Mouse (Mus musculus): Measurements from ENCODE around the gene Plscr4. TPM values are rescaled to one million over a fixed set of nuclear protein-coding genes. Genes with fewer than 3 reads are reported as not detected.

The Plscr4 gene
- polyA plus RNA-seq, 1 experiment from 2014 or later, result 2.7 TPM

DNA sequence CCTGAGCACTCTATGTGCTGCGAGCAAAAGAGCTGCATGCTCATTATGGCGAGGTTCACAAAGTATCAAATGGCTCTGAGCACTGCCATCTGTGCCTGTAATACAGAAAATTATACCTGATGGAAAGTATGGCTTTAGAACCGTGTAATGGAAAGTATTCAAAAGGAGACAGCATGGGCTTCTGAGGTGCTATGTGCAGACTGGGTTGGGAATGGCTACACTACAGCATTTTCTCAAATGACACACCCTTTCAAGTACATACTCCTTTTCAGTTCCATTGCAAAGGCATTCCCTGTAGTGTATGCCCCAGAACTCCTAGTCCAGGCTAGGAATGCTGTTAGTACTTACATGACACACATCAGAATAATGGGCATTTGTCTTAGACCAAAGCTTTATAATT, 72.9 kb downstream of the Plscr4 start:
- no peak overlapping the region for H3K4me3 ChIP-seq (ENCODE audit: low read depth, low read length)
- H3K9me3 ChIP-seq (replicated peaks; ENCODE audit: control insufficient read depth, low read length), result no peaks in the 10 kb centered on the region
- no peak overlapping the region for H3K9ac ChIP-seq (ENCODE audit: low read depth, low read length)
- H3K4me2 ChIP-seq, result no peak overlapping the region
- H3K27ac ChIP-seq (ENCODE audit: low read depth, low read length), result no peak overlapping the region
- no peaks in the 10 kb centered on the region for H3K27me3 ChIP-seq (ENCODE audit: control insufficient read depth, insufficient read depth, low read length)
- WGBS (ENCODE audit: insufficient replicate concordance), result 82% methylated on average over 3 of the region's 3 CpGs
- no peaks in the 10 kb centered on the region for H3K36me3 ChIP-seq (ENCODE audit: control insufficient read depth, insufficient read depth, low read length)
- H3K4me1 ChIP-seq (ENCODE audit: control insufficient read depth, insufficient read depth, low read length), result no peaks in the 10 kb centered on the region
- no peak for ATAC-seq (replicated peaks; ENCODE audit: insufficient number of reproducible peaks, low FRiP score, low TSS enrichment)

- Histone ChIP-seq H3K9ac (ENCODE audit: low read depth, low read length) (no peak overlapping the region), H3K36me3 (ENCODE audit: control insufficient read depth, insufficient read depth, low read length) (no peaks in the 10 kb centered on the region), H3K9me3 (replicated peaks; ENCODE audit: control insufficient read depth, low read length) (no peaks in the 10 kb centered on the region), H3K27me3 (ENCODE audit: control insufficient read depth, insufficient read depth, low read length) (no peaks in the 10 kb centered on the region), H3K4me3 (ENCODE audit: low read depth, low read length) (no peak overlapping the region), H3K4me1 (ENCODE audit: control insufficient read depth, insufficient read depth, low read length) (no peaks in the 10 kb centered on the region), H3K27ac (ENCODE audit: low read depth, low read length) (no peak overlapping the region), H3K4me2 (no peak overlapping the region)
- no peak for ATAC-seq (replicated peaks; ENCODE audit: insufficient number of reproducible peaks, low FRiP score, low TSS enrichment)
- 60% methylated on average over 6 of the region's 6 CpGs for WGBS (ENCODE audit: insufficient replicate concordance)
Observed at GRCm38 (mm10) chr9:92537735-92538134, 80.6 kb downstream of the Plscr4 start.

DNA sequence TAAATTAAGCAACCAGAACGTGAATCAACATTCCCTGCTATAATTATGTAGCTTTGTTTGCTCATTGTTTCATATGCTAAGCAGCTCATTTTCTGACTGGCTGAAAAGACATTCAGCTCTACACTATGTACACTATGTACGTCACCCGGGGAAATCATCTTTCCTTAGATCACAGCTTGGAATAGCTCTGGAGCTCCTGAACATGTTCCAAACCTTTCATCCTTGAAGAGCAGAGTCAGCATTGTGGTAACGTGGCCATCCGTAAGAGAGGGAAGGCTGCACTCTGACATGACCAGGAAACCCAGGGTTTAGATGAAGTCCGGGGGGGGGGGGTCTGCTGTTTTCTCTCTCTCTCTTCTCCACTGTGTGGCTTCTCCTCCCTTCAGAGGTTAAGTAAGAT, 81.0 kb downstream of the Plscr4 start:
- Histone ChIP-seq H3K27ac (ENCODE audit: low read depth, low read length) (no peak overlapping the region), H3K4me2 (no peak overlapping the region)
- no peak for ATAC-seq (replicated peaks; ENCODE audit: insufficient number of reproducible peaks, low FRiP score, low TSS enrichment)

More for the DNA sequence above, 81.0 kb downstream of the Plscr4 start:
- WGBS (ENCODE audit: insufficient replicate concordance), result 78% methylated on average over 6 of the region's 6 CpGs
- H3K27me3 ChIP-seq (ENCODE audit: control insufficient read depth, insufficient read depth, low read length), result no peaks in the 10 kb centered on the region
- H3K36me3 ChIP-seq (ENCODE audit: control insufficient read depth, insufficient read depth, low read length), result no peaks in the 10 kb centered on the region
- H3K9me3 ChIP-seq (replicated peaks; ENCODE audit: control insufficient read depth, low read length), result no peaks in the 10 kb centered on the region
- H3K4me3 ChIP-seq (ENCODE audit: low read depth, low read length), result no peak overlapping the region
- H3K9ac ChIP-seq (ENCODE audit: low read depth, low read length), result no peak overlapping the region
- no peaks in the 10 kb centered on the region for H3K4me1 ChIP-seq (ENCODE audit: control insufficient read depth, insufficient read depth, low read length)

Other genes starting within 250 kb of the Plscr4 start
- gene Plscr1, start 207.6 kb upstream of the Plscr4 start, polyA plus RNA-seq (2014; fragmentation: Nextera tagmentation; extraction: Ambion mirVana), result 40.1 and 41.2 TPM in 2 replicates
- 3.4 and 5.1 TPM in 2 replicates for gene Plscr2, start 181.8 kb upstream of the Plscr4 start, polyA plus RNA-seq (2014; fragmentation: Nextera tagmentation; extraction: Ambion mirVana)
- gene 1700057G04Rik, start 148.0 kb upstream of the Plscr4 start, polyA plus RNA-seq (2014; fragmentation: Nextera tagmentation; extraction: Ambion mirVana), result not detected in 2 replicates
- gene Plod2, start 84.8 kb downstream of the Plscr4 start, polyA plus RNA-seq (2014; fragmentation: Nextera tagmentation; extraction: Ambion mirVana), result 43.5 and 49.2 TPM in 2 replicates

All from heart, embryonic 11.5 days (tissue).